Mouse (Mus musculus) forebrain, embryonic 13.5 days (tissue): ENCODE measurements around the gene Mmd2. TPM values are rescaled to one million over a fixed set of nuclear protein-coding genes. Genes with fewer than 3 reads are reported as not detected.
A peak's percentile ranks its signal among the peaks of the same experiment; 100 is the strongest.

Experiments used
- ATAC-seq: fragments of 200-750 bp; cut with Nextera tagmentation; 2 replicates; pipeline ENCODE4 v1.8.0; 2017
- H3K27ac ChIP-seq: fragments of 300-500 bp; sonication (generic); 2 replicates; pipeline ENCODE4 v1.5.1; 2015; ENCODE audit warnings: inconsistent platforms, mild to moderate bottlenecking, moderate library complexity
- H3K27me3 ChIP-seq: fragments of 300-500 bp; sonication (generic); 2 replicates; pipeline ENCODE4 v1.6.1; 2015; ENCODE audit warnings: mild to moderate bottlenecking, inconsistent platforms
- H3K36me3 ChIP-seq: fragments of 300-500 bp; sonication (generic); 2 replicates; pipeline ENCODE4 v1.6.1; 2015; ENCODE audit warnings: mild to moderate bottlenecking, inconsistent platforms; ENCODE audit not compliant: poor library complexity, severe bottlenecking
- H3K4me1 ChIP-seq: fragments of 300-500 bp; sonication (generic); 2 replicates; pipeline ENCODE4 v1.6.1; 2015; ENCODE audit warnings: inconsistent platforms
- H3K4me2 ChIP-seq: fragments of 300-500 bp; sonication (generic); 2 replicates; pipeline ENCODE4 v1.6.1; 2015; ENCODE audit warnings: inconsistent platforms, mild to moderate bottlenecking, moderate library complexity
- H3K4me3 ChIP-seq: fragments of 300-500 bp; sonication (generic); 2 replicates; pipeline ENCODE4 v1.5.1; 2015; ENCODE audit warnings: mild to moderate bottlenecking, inconsistent platforms
- H3K9ac ChIP-seq: fragments of 300-500 bp; sonication (generic); 2 replicates; pipeline ENCODE4 v1.6.1; 2015; ENCODE audit warnings: mild to moderate bottlenecking, inconsistent platforms
- H3K9me3 ChIP-seq: fragments of 300-500 bp; sonication (generic); replicated peaks from 2 replicates; pipeline ENCODE4 v1.6.1; 2016; ENCODE audit warnings: inconsistent platforms
- WGBS: fragments of 180-500 bp; shearing (Covaris S2); methylation state at CpG from one replicate; pipeline ENCODE4 v1.1.7; 2015; 5-methylcytosine and 5-hydroxymethylcytosine counted together
- polyA plus RNA-seq: library from polyadenylated mRNA; unstranded; fragments of >200 nt; fragmentation: Nextera tagmentation; extraction: Ambion mirVana; gene quantifications from 2 replicates; pipeline ENCODE4 v1.2.1, GENCODE M21; 2015

Mmd2 gene
- polyA plus RNA-seq, 1 experiment from 2014 or later, result 42.7 TPM

- H3K36me3 ChIP-seq, result no peaks in the 10 kb centered on the region
- no peaks in the 10 kb centered on the region for H3K4me1 ChIP-seq
- peak within 1 kb of the TSS; percentile 18; the same call in 1 of the 2 replicates for H3K4me3 ChIP-seq
- H3K27ac ChIP-seq, result no peak within 1 kb of the TSS
- H3K4me2 ChIP-seq, result peak within 1 kb of the TSS; percentile 44
- H3K9ac ChIP-seq, result no peak within 1 kb of the TSS
- peaks cover 32% of the 10 kb centered on the region for H3K27me3 ChIP-seq
- ATAC-seq, result no peak
- 30% methylated on average over 41 of the region's 41 CpGs for WGBS
- H3K9me3 ChIP-seq, result no peaks in the 10 kb centered on the region
Observed at GRCm38 (mm10) chr5:142529915-142530314, 78.7 kb downstream of the Mmd2 start, which contains the start of gene Papolb. Gene Papolb, minus strand, starts transcription at chr5:142530076.

- Histone ChIP-seq H3K9me3 (no peaks in the 10 kb centered on the region), H3K9ac (no peak overlapping the region), H3K36me3 (no peaks in the 10 kb centered on the region), H3K4me2 (no peak overlapping the region), H3K4me3 (no peak overlapping the region), H3K4me1 (no peaks in the 10 kb centered on the region), H3K27me3 (peaks cover 19% of the 10 kb centered on the region), H3K27ac (no peak overlapping the region)
- no peak for ATAC-seq
- 68% methylated on average over 8 of the region's 8 CpGs for WGBS
Observed at GRCm38 (mm10) chr5:142524711-142525464, 83.7 kb downstream of the Mmd2 start.

- Histone ChIP-seq H3K4me2 (no peak overlapping the region), H3K4me3 (no peak overlapping the region), H3K27me3 (0 out of 2 replicates have a peak, but pooled peaks cover 3% of the 10 kb centered on the region), H3K36me3 (no peaks in the 10 kb centered on the region), H3K9me3 (no peaks in the 10 kb centered on the region), H3K4me1 (no peaks in the 10 kb centered on the region), H3K27ac (no peak overlapping the region), H3K9ac (no peak overlapping the region)
- WGBS, result 87% methylated on average over 11 of the region's 11 CpGs
- no peak for ATAC-seq
Observed at GRCm38 (mm10) chr5:142521195-142521866, 87.3 kb downstream of the Mmd2 start.

GRCm38 (mm10) chr5:142520360-142520759, 88.2 kb downstream of the Mmd2 start:
- WGBS, result 83% methylated on average over 4 of the region's 4 CpGs
- no peak overlapping the region for H3K9ac ChIP-seq
- H3K27ac ChIP-seq, result no peak overlapping the region
- no peak for ATAC-seq
- 0 out of 2 replicates have a peak, but pooled peaks cover 3% of the 10 kb centered on the region for H3K27me3 ChIP-seq
- no peaks in the 10 kb centered on the region for H3K9me3 ChIP-seq
- H3K4me3 ChIP-seq, result no peak overlapping the region
- no peak overlapping the region for H3K4me2 ChIP-seq
- no peaks in the 10 kb centered on the region for H3K36me3 ChIP-seq
- H3K4me1 ChIP-seq, result no peaks in the 10 kb centered on the region

- no peaks in the 10 kb centered on the region for H3K4me1 ChIP-seq
- no peak for ATAC-seq
- 65% methylated on average over 6 of the region's 6 CpGs for WGBS
- H3K9me3 ChIP-seq, result no peaks in the 10 kb centered on the region
- no peak overlapping the region for H3K27ac ChIP-seq
- H3K9ac ChIP-seq, result no peak overlapping the region
- H3K36me3 ChIP-seq, result no peaks in the 10 kb centered on the region
- H3K27me3 ChIP-seq, result 0 out of 2 replicates have a peak, but pooled peaks cover 3% of the 10 kb centered on the region
- H3K4me2 ChIP-seq, result no peak overlapping the region
- no peak overlapping the region for H3K4me3 ChIP-seq
Observed at GRCm38 (mm10) chr5:142518973-142519372, 89.6 kb downstream of the Mmd2 start.

Other genes starting within 250 kb of the Mmd2 start
- gene Foxk1, start 207.3 kb downstream of the Mmd2 start, polyA plus RNA-seq, result 3.1 and 3.3 TPM in 2 replicates
- gene Ap5z1, start 144.9 kb downstream of the Mmd2 start, polyA plus RNA-seq, result 12.0 and 12.2 TPM in 2 replicates
- gene Papolb, start 78.7 kb downstream of the Mmd2 start, polyA plus RNA-seq, result 0.06 and 0.12 TPM in 2 replicates
- 4.5 and 5.4 TPM in 2 replicates for gene Radil, start 57.7 kb downstream of the Mmd2 start, polyA plus RNA-seq
- gene Wipi2, start 18.9 kb upstream of the Mmd2 start, polyA plus RNA-seq, result 48.3 and 49.1 TPM in 2 replicates
- gene Slc29a4, start 83.7 kb upstream of the Mmd2 start, polyA plus RNA-seq, result 50.9 and 54.0 TPM in 2 replicates
- gene Tnrc18, start 208.9 kb upstream of the Mmd2 start, polyA plus RNA-seq, result 34.7 and 35.9 TPM in 2 replicates